Mouse (Mus musculus) mammary gland, adult 2 months (tissue): ENCODE measurements around the gene Wdr76. TPM values are rescaled to one million over a fixed set of nuclear protein-coding genes. Genes with fewer than 3 reads are reported as not detected.

Experiments
- polyA plus RNA-seq: library from polyadenylated mRNA; depleted of rRNA; stranded (reverse); fragments of >200 nt; gene quantifications from 2 replicates; pipeline ENCODE4 v1.2.3, GENCODE M21; 2012; ENCODE audit warnings: low replicate concordance; rRNA removed

The Wdr76 gene
- polyA plus RNA-seq: 2.2 and 4.3 TPM in 2 replicates

GRCm38 (mm10) chr2:121505942-121506882 lies at the start of gene Wdr76, which contains the start of gene Mfap1a:
Wdr76 (plus strand) TSS chr2:121506723.
Mfap1a (minus strand) TSS chr2:121506665.

GRCm38 (mm10) chr2:121473301-121474179 lies 33.0 kb upstream of the Wdr76 start, which contains the start of gene Mfap1b:
Mfap1b (minus strand) TSS chr2:121474067.

Other genes with a start within 250 kb of the Wdr76 start
- gene Trp53bp1, start 235.3 kb upstream of the Wdr76 start, polyA plus RNA-seq: 21.3 and 28.9 TPM in 2 replicates
- gene Map1a, start 217.1 kb upstream of the Wdr76 start, polyA plus RNA-seq: 3.4 and 5.7 TPM in 2 replicates
- gene Ppip5k1, start 151.3 kb upstream of the Wdr76 start, polyA plus RNA-seq: 60.3 and 74.7 TPM in 2 replicates
- 11.3 and 12.9 TPM in 2 replicates for gene Ckmt1, start 149.0 kb upstream of the Wdr76 start, polyA plus RNA-seq
- gene Strc, start 119.6 kb upstream of the Wdr76 start, polyA plus RNA-seq: 0.13 and 0.17 TPM in 2 replicates
- 268 and 1,023 TPM in 2 replicates for gene Pdia3, start 92.9 kb upstream of the Wdr76 start, polyA plus RNA-seq
- gene Catsper2, start 92.9 kb upstream of the Wdr76 start, polyA plus RNA-seq: 1.0 and 4.7 TPM in 2 replicates
- gene Ell3, start 62.4 kb upstream of the Wdr76 start, polyA plus RNA-seq: 4.2 and 4.7 TPM in 2 replicates
- 286 and 288 TPM in 2 replicates for gene Serf2, start 57.5 kb upstream of the Wdr76 start, polyA plus RNA-seq
- gene Hypk, start 53.4 kb upstream of the Wdr76 start, polyA plus RNA-seq: 4.0 and 4.7 TPM in 2 replicates
- 0.60 and 0.72 TPM in 2 replicates for gene Serinc4, start 49.9 kb upstream of the Wdr76 start, polyA plus RNA-seq
- gene Mfap1b, start 32.7 kb upstream of the Wdr76 start, polyA plus RNA-seq: 2.2 and 2.9 TPM in 2 replicates
- gene Mfap1a, start 58 bp upstream of the Wdr76 start, polyA plus RNA-seq: 1.6 and 4.6 TPM in 2 replicates